Mouse (Mus musculus): Measurements from ENCODE around the gene Trp53i11. TPM values are rescaled to one million over a fixed set of nuclear protein-coding genes. Genes with fewer than 3 reads are reported as not detected.

Gene Trp53i11
- total and polyA plus RNA-seq, 3 experiments: not detected

GRCm38 (mm10) chr2:93206126-93206525, 18.8 kb downstream of the Trp53i11 start:
- Histone ChIP-seq H3K79me2 (ENCODE audit: control insufficient read depth, insufficient read depth, low read length, poor library complexity) (no peaks in the 10 kb centered on the region), H3K9ac (ENCODE audit: control insufficient read depth, low read depth, low read length, poor library complexity, severe bottlenecking) (no peak overlapping the region), H3K4me1 (ENCODE audit: control insufficient read depth in 1 of 2, insufficient read depth in 2 of 2, low read length in 2 of 2) (no peaks in the 10 kb centered on the region), H3K4me3 (ENCODE audit: control insufficient read depth in 1 of 2, insufficient read depth in 1 of 2, low read depth in 2 of 2, low read length in 2 of 2) (no peak overlapping the region), H3K36me3 (ENCODE audit: control insufficient read depth in 1 of 2, insufficient read depth in 2 of 2, low read length in 2 of 2) (no peaks in the 10 kb centered on the region), H3K27me3 (ENCODE audit: control insufficient read depth in 1 of 2, insufficient read depth in 2 of 2, low read length in 2 of 2) (peaks cover 0 to 3% of the 10 kb centered on the region in 2 experiments; a peak in 3 of 4 replicates), H3K9me3 (replicated peaks; ENCODE audit: insufficient read depth, low read length) (no peaks in the 10 kb centered on the region), H3K27ac (ENCODE audit: control insufficient read depth, low read depth, low read length) (no peak overlapping the region)
- TF ChIP-seq SIN3A (IDR thresholded peaks at IDR 0.05; ENCODE audit: low read length) (no peak), MAZ (IDR thresholded peaks at IDR 0.05; ENCODE audit: low read depth, low read length) (no peak), USF1 (IDR thresholded peaks at IDR 0.05; ENCODE audit: low read depth, low read length) (no peak), CTCF (IDR thresholded peaks at IDR 0.05 in 2 of 3, conservative IDR thresholded peaks at IDR 0.05 in 1 of 3; ENCODE audit: control insufficient read depth in 1 of 3, insufficient read depth in 1 of 3, low read depth in 2 of 3, low read length in 3 of 3, poor library complexity in 1 of 3, severe bottlenecking in 1 of 3) (no peak), NELFE (IDR thresholded peaks at IDR 0.05; ENCODE audit: low read depth, low read length) (no peak), MAFK (IDR thresholded peaks at IDR 0.05; ENCODE audit: borderline replicate concordance, low read depth, low read length) (no peak), CHD2 (IDR thresholded peaks at IDR 0.05; ENCODE audit: low read length) (no peak), MAX (IDR thresholded peaks at IDR 0.05; ENCODE audit: low read length) (no peak), MEF2A (IDR thresholded peaks at IDR 0.05; ENCODE audit: extremely low read depth, insufficient replicate concordance, low read depth, low read length, poor library complexity, severe bottlenecking) (no peak), RCOR1 (IDR thresholded peaks at IDR 0.05; ENCODE audit: low read depth, low read length) (no peak), E2F4 (IDR thresholded peaks at IDR 0.05; ENCODE audit: borderline replicate concordance, low read depth, low read length) (no peak), RAD21 (IDR thresholded peaks at IDR 0.05; ENCODE audit: low read depth, low read length) (no peak), POLR2AphosphoS2 (IDR thresholded peaks at IDR 0.05; ENCODE audit: low read length) (no peak), KAT2A (conservative IDR thresholded peaks at IDR 0.05; ENCODE audit: low read depth, low read length) (no peak), GABPA (IDR thresholded peaks at IDR 0.05; ENCODE audit: low read depth, low read length) (no peak), CHD1 (IDR thresholded peaks at IDR 0.05; ENCODE audit: low read depth, low read length) (no peak), UBTF (IDR thresholded peaks at IDR 0.05; ENCODE audit: borderline replicate concordance, insufficient read depth, low read depth, low read length) (no peak), MYB (IDR thresholded peaks at IDR 0.05; ENCODE audit: low read depth, low read length) (no peak)
- DNase-seq (ENCODE audit: low read depth, low spot score): no peak

- H3K4me3 ChIP-seq (ENCODE audit: control insufficient read depth in 1 of 2, insufficient read depth in 1 of 2, low read depth in 2 of 2, low read length in 2 of 2): no peak overlapping the region
- H3K4me1 ChIP-seq (ENCODE audit: control insufficient read depth in 1 of 2, insufficient read depth in 2 of 2, low read length in 2 of 2): no peaks in the 10 kb centered on the region
- no peak for DNase-seq (ENCODE audit: low read depth, low spot score)
- H3K79me2 ChIP-seq (ENCODE audit: control insufficient read depth, insufficient read depth, low read length, poor library complexity): no peaks in the 10 kb centered on the region
- H3K36me3 ChIP-seq (ENCODE audit: control insufficient read depth in 1 of 2, insufficient read depth in 2 of 2, low read length in 2 of 2): no peaks in the 10 kb centered on the region
- no peak overlapping the region for H3K27ac ChIP-seq (ENCODE audit: control insufficient read depth, low read depth, low read length)
- H3K9me3 ChIP-seq (replicated peaks; ENCODE audit: insufficient read depth, low read length): no peaks in the 10 kb centered on the region
- TF ChIP-seq RAD21 (IDR thresholded peaks at IDR 0.05; ENCODE audit: low read depth, low read length) (peak; percentile 18), CTCF (IDR thresholded peaks at IDR 0.05 in 2 of 3, conservative IDR thresholded peaks at IDR 0.05 in 1 of 3; ENCODE audit: control insufficient read depth in 1 of 3, insufficient read depth in 1 of 3, low read depth in 2 of 3, low read length in 3 of 3, poor library complexity in 1 of 3, severe bottlenecking in 1 of 3) (peak in 1 of 3 experiments; percentile 31; a peak in 2 of 6 replicates), UBTF (IDR thresholded peaks at IDR 0.05; ENCODE audit: borderline replicate concordance, insufficient read depth, low read depth, low read length) (no peak), MYB (IDR thresholded peaks at IDR 0.05; ENCODE audit: low read depth, low read length) (no peak), USF2 (IDR thresholded peaks at IDR 0.05; ENCODE audit: borderline replicate concordance in 1 of 2, insufficient read depth in 1 of 2, low read depth in 1 of 2, low read length in 2 of 2) (no peak), ZNF384 (IDR thresholded peaks at IDR 0.05; ENCODE audit: low read depth, low read length) (no peak)
- H3K9ac ChIP-seq (ENCODE audit: control insufficient read depth, low read depth, low read length, poor library complexity, severe bottlenecking): no peak overlapping the region
- H3K27me3 ChIP-seq (ENCODE audit: control insufficient read depth in 1 of 2, insufficient read depth in 2 of 2, low read length in 2 of 2): peaks cover 0 to 3% of the 10 kb centered on the region in 2 experiments; a peak in 3 of 4 replicates
Measured at GRCm38 (mm10) chr2:93212386-93212785, 25.0 kb downstream of the Trp53i11 start.
